Mouse (Mus musculus) adrenal gland, adult (tissue): Measurements from ENCODE around the gene Pdcd11.
A peak's percentile ranks its signal among the peaks of the same experiment; 100 is the strongest.

Experiments used
- DNase-seq, 2 experiments: peaks; one replicate each; pipeline ENCODE4 v3.0.0; 2022 to 2023; ENCODE audit warnings: low spot score in 1 of 2; ENCODE audit not compliant: inconsistent age in 2 of 2

Gene Pdcd11

GRCm38 (mm10) chr19:47167617-47168214 is 77.1 kb downstream of the Pdcd11 start:
- DNase-seq, result no peak

GRCm38 (mm10) chr19:47168223-47168622 is 77.7 kb downstream of the Pdcd11 start:
- peak; percentile 42 to 83 for DNase-seq

- DNase-seq, result peak; percentile 80 to 95
These were observed 78.3 kb downstream of the Pdcd11 start for GRCm38 (mm10) chr19:47168793-47169412.

- peak in 1 of 2 experiments; percentile 62 for DNase-seq
These were observed 83.9 kb downstream of the Pdcd11 start for GRCm38 (mm10) chr19:47174515-47174914.

GRCm38 (mm10) chr19:47175472-47175871 is 84.9 kb downstream of the Pdcd11 start:
- DNase-seq, result no peak

- DNase-seq, result peak in 1 of 2 experiments; percentile 57
These were observed 86.4 kb downstream of the Pdcd11 start for GRCm38 (mm10) chr19:47176916-47177505.

- DNase-seq, result peak; percentile 41 to 76
These were observed 87.4 kb downstream of the Pdcd11 start for GRCm38 (mm10) chr19:47178001-47178400.

GRCm38 (mm10) chr19:47178431-47179271 is 88.1 kb downstream of the Pdcd11 start, which contains the start of gene Neurl1a:
Gene Neurl1a, plus strand, starts transcription at chr19:47178820.
- peak; percentile 71 to 88 for DNase-seq

- peak; percentile 46 to 78 for DNase-seq
These were observed 88.8 kb downstream of the Pdcd11 start for GRCm38 (mm10) chr19:47179272-47179809.

- peak in 1 of 2 experiments; percentile 27 for DNase-seq
These were observed 89.4 kb downstream of the Pdcd11 start for GRCm38 (mm10) chr19:47180011-47180410.
